Mouse (Mus musculus): ENCODE data around the gene Gng7. TPM values are rescaled to one million over a fixed set of nuclear protein-coding genes. Genes with fewer than 3 reads are reported as not detected.

Gng7 gene
- polyA plus RNA-seq, 1 experiment from 2014 or later, result 11.5 TPM

DNA sequence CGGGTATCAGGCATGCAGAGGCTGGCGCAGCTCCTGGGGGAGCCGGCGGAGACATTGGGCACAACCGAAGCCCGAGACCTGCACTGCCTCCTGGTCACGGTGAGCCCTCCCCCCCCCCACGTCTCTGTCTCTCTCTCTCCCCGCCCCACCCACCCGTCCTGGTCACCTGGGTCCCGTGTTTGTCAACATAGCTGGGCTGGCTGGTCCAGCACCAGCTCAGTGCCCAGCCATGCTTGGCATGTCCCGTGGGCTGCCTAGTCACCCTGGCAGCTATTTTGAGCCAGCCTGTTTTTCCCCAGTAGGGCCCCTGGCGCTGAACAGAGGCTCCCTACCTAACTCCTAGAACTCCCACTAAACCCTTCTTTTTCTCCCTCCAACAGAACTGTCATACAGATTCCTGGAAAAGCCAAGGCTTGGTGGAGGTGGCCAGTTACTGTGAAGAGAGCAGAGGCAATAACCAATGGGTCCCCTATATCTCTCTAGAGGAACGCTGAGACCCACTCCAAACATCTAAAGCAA, 83.5 kb downstream of the Gng7 start:
- peak overlapping the region; percentile 37; the same call in 1 of the 2 replicates for H3K9ac ChIP-seq (replicated peaks; ENCODE audit: low read length)
- peaks cover 53% of the 10 kb centered on the region for H3K27me3 ChIP-seq (ENCODE audit: control insufficient read depth, insufficient read depth, low read length)
- peaks cover 47% of the 10 kb centered on the region for H3K4me1 ChIP-seq (ENCODE audit: control insufficient read depth, insufficient read depth, low read length)
- no peaks in the 10 kb centered on the region for H3K36me3 ChIP-seq (ENCODE audit: control insufficient read depth, insufficient read depth, low read length)
- H3K4me2 ChIP-seq (ENCODE audit: low read length), result peak overlapping the region; percentile 86
- peak overlapping the region; percentile 41 for H3K4me3 ChIP-seq (replicated peaks; ENCODE audit: low read depth, low read length)
- WGBS, result 1% methylated on average over 13 of the region's 14 CpGs
- DNase-seq (peak; percentile 24), ATAC-seq (ENCODE audit: low FRiP score, low TSS enrichment) (no peak)
- H3K27ac ChIP-seq (replicated peaks; ENCODE audit: low read depth, low read length), result no peak overlapping the region
- H3K9me3 ChIP-seq (ENCODE audit: control insufficient read depth, low read length), result no peaks in the 10 kb centered on the region

GRCm38 (mm10) chr10:80930361-80931152, 84.2 kb downstream of the Gng7 start:
- under 1% methylated on average over 45 of the region's 45 CpGs for WGBS
- peak overlapping the region; percentile 86 for H3K4me2 ChIP-seq (ENCODE audit: low read length)
- H3K4me1 ChIP-seq (ENCODE audit: control insufficient read depth, insufficient read depth, low read length), result peaks cover 40% of the 10 kb centered on the region
- peaks cover 51% of the 10 kb centered on the region for H3K27me3 ChIP-seq (ENCODE audit: control insufficient read depth, insufficient read depth, low read length)
- H3K36me3 ChIP-seq (ENCODE audit: control insufficient read depth, insufficient read depth, low read length), result no peaks in the 10 kb centered on the region
- peak; percentile 54 for DNase-seq
- H3K27ac ChIP-seq (replicated peaks; ENCODE audit: low read depth, low read length), result no peak overlapping the region
- peak overlapping the region; percentile 37 for H3K9ac ChIP-seq (replicated peaks; ENCODE audit: low read length)
- ATAC-seq (ENCODE audit: low FRiP score, low TSS enrichment), result no peak
- H3K4me3 ChIP-seq (replicated peaks; ENCODE audit: low read depth, low read length), result peak overlapping the region; percentile 41
- H3K9me3 ChIP-seq (ENCODE audit: control insufficient read depth, low read length), result no peaks in the 10 kb centered on the region

GRCm38 (mm10) chr10:80929299-80930226, 85.2 kb downstream of the Gng7 start, which contains the start of gene Gadd45b:
TSS of gene Gadd45b (plus strand) at chr10:80930073.
- ATAC-seq (ENCODE audit: low FRiP score, low TSS enrichment) (peak; percentile 90), DNase-seq (peak; percentile 99)
- Histone ChIP-seq H3K27ac (replicated peaks; ENCODE audit: low read depth, low read length) (peak within 1 kb of the TSS; percentile 58), H3K9me3 (ENCODE audit: control insufficient read depth, low read length) (no peaks in the 10 kb centered on the region), H3K27me3 (ENCODE audit: control insufficient read depth, insufficient read depth, low read length) (peaks cover 44% of the 10 kb centered on the region), H3K4me2 (ENCODE audit: low read length) (peak within 1 kb of the TSS; percentile 86), H3K36me3 (ENCODE audit: control insufficient read depth, insufficient read depth, low read length) (no peaks in the 10 kb centered on the region), H3K9ac (replicated peaks; ENCODE audit: low read length) (peak within 1 kb of the TSS; percentile 60), H3K4me3 (replicated peaks; ENCODE audit: low read depth, low read length) (peak within 1 kb of the TSS; percentile 43), H3K4me1 (ENCODE audit: control insufficient read depth, insufficient read depth, low read length) (peaks cover 35% of the 10 kb centered on the region)
- WGBS, result under 1% methylated on average over 56 of the region's 56 CpGs

- peak overlapping the region; percentile 43 for H3K4me3 ChIP-seq (replicated peaks; ENCODE audit: low read depth, low read length)
- peaks cover 35% of the 10 kb centered on the region for H3K4me1 ChIP-seq (ENCODE audit: control insufficient read depth, insufficient read depth, low read length)
- H3K36me3 ChIP-seq (ENCODE audit: control insufficient read depth, insufficient read depth, low read length), result no peaks in the 10 kb centered on the region
- ATAC-seq (ENCODE audit: low FRiP score, low TSS enrichment), result peak; percentile 57
- peak; percentile 95 for DNase-seq
- no peaks in the 10 kb centered on the region for H3K9me3 ChIP-seq (ENCODE audit: control insufficient read depth, low read length)
- H3K9ac ChIP-seq (replicated peaks; ENCODE audit: low read length), result peak overlapping the region; percentile 60
- H3K27me3 ChIP-seq (ENCODE audit: control insufficient read depth, insufficient read depth, low read length), result peaks cover 36% of the 10 kb centered on the region
- under 1% methylated on average over 48 of the region's 48 CpGs for WGBS
- peak overlapping the region; percentile 86 for H3K4me2 ChIP-seq (ENCODE audit: low read length)
- H3K27ac ChIP-seq (replicated peaks; ENCODE audit: low read depth, low read length), result peak overlapping the region; percentile 58
Observed at GRCm38 (mm10) chr10:80928586-80929298, 86.0 kb downstream of the Gng7 start.

- DNase-seq, result no peak
- Histone ChIP-seq H3K27ac (replicated peaks; ENCODE audit: low read depth, low read length) (no peak overlapping the region), H3K4me3 (replicated peaks; ENCODE audit: low read depth, low read length) (no peak overlapping the region), H3K9ac (replicated peaks; ENCODE audit: low read length) (no peak overlapping the region), H3K9me3 (ENCODE audit: control insufficient read depth, low read length) (no peaks in the 10 kb centered on the region), H3K4me1 (ENCODE audit: control insufficient read depth, insufficient read depth, low read length) (peaks cover 17% of the 10 kb centered on the region), H3K27me3 (ENCODE audit: control insufficient read depth, insufficient read depth, low read length) (0 out of 2 replicates have a peak, but pooled peaks cover 8% of the 10 kb centered on the region), H3K4me2 (ENCODE audit: low read length) (no peak overlapping the region), H3K36me3 (ENCODE audit: control insufficient read depth, insufficient read depth, low read length) (no peaks in the 10 kb centered on the region)
- no peak for ATAC-seq (ENCODE audit: low FRiP score, low TSS enrichment)
- WGBS, result 34% methylated on average over 3 of the region's 3 CpGs
Observed at GRCm38 (mm10) chr10:80925472-80925871, 89.3 kb downstream of the Gng7 start.

DNA sequence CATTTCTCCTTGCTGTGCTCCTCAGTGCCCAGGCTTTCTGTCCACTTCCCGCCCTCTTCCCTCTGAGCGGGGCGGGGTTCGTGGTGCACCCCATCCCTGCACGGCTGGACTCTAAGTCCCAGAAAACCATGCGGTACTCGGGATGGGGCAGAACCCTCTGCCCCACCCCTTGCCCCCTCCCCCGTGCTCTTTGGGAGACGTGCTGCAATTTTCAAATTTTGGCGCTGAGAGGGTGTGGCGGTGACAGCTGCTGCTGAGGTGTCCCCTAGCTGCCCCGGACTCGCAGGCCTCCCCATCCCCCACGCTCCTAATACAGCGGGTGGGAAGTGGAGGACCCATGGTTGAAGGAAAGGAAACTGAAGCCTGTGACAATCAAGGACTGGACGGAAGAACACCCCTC, 92.8 kb downstream of the Gng7 start:
- peak overlapping the region; percentile 2; the same call in 1 of the 2 replicates for H3K4me3 ChIP-seq (replicated peaks; ENCODE audit: low read depth, low read length)
- peaks cover 8% of the 10 kb centered on the region; the same call in 1 of the 2 replicates for H3K4me1 ChIP-seq (ENCODE audit: control insufficient read depth, insufficient read depth, low read length)
- no peaks in the 10 kb centered on the region for H3K9me3 ChIP-seq (ENCODE audit: control insufficient read depth, low read length)
- 3% methylated on average over 16 of the region's 16 CpGs for WGBS
- H3K4me2 ChIP-seq (ENCODE audit: low read length), result peak overlapping the region; percentile 41
- no peak overlapping the region for H3K27ac ChIP-seq (replicated peaks; ENCODE audit: low read depth, low read length)
- peak overlapping the region; percentile 20; the same call in 1 of the 2 replicates for H3K9ac ChIP-seq (replicated peaks; ENCODE audit: low read length)
- DNase-seq (peak; percentile 29), ATAC-seq (ENCODE audit: low FRiP score, low TSS enrichment) (no peak)
- 0 out of 2 replicates have a peak, but pooled peaks cover 4% of the 10 kb centered on the region for H3K27me3 ChIP-seq (ENCODE audit: control insufficient read depth, insufficient read depth, low read length)
- no peaks in the 10 kb centered on the region for H3K36me3 ChIP-seq (ENCODE audit: control insufficient read depth, insufficient read depth, low read length)

- peaks cover 17% of the 10 kb centered on the region; the same call in 1 of the 2 replicates for H3K4me1 ChIP-seq (ENCODE audit: control insufficient read depth, insufficient read depth, low read length)
- H3K27me3 ChIP-seq (ENCODE audit: control insufficient read depth, insufficient read depth, low read length), result 0 out of 2 replicates have a peak, but pooled peaks cover 4% of the 10 kb centered on the region
- peak; percentile 78 for ATAC-seq (ENCODE audit: low FRiP score, low TSS enrichment)
- H3K9me3 ChIP-seq (ENCODE audit: control insufficient read depth, low read length), result no peaks in the 10 kb centered on the region
- peak within 1 kb of the TSS; percentile 81 for H3K9ac ChIP-seq (replicated peaks; ENCODE audit: low read length)
- peak within 1 kb of the TSS; percentile 96 for H3K4me2 ChIP-seq (ENCODE audit: low read length)
- WGBS, result under 1% methylated on average over 61 of the region's 61 CpGs
- peak within 1 kb of the TSS; percentile 74 for H3K27ac ChIP-seq (replicated peaks; ENCODE audit: low read depth, low read length)
- H3K36me3 ChIP-seq (ENCODE audit: control insufficient read depth, insufficient read depth, low read length), result peaks cover 23% of the 10 kb centered on the region
- DNase-seq, result peak; percentile 94
- H3K4me3 ChIP-seq (replicated peaks; ENCODE audit: low read depth, low read length), result peak within 1 kb of the TSS; percentile 81
Observed at GRCm38 (mm10) chr10:80917779-80918434, 96.8 kb downstream of the Gng7 start, which contains the start of gene Lmnb2. TSS of gene Lmnb2 (minus strand) at chr10:80918245.
